Mouse (Mus musculus) myocyte (in vitro differentiated cells): ENCODE results near the gene Lrrc46.

Source experiments
- E2F4 ChIP-seq: IDR thresholded peaks from one replicate; pipeline ENCODE4 v1.6.1; 2011; ENCODE audit warnings: mild to moderate bottlenecking, control low read depth, moderate library complexity; ENCODE audit not compliant: insufficient read depth
- MAX ChIP-seq: IDR thresholded peaks from one replicate; pipeline ENCODE4 v1.6.1; 2011; ENCODE audit warnings: low read depth, mild to moderate bottlenecking, control low read depth
- MYOD1 ChIP-seq, 3 experiments: IDR thresholded peaks; one replicate each; pipeline ENCODE4 v1.6.1; 2011; ENCODE audit warnings: control low read depth in 2 of 3, low read depth in 2 of 3, mild to moderate bottlenecking in 2 of 3, moderate library complexity in 1 of 3; ENCODE audit not compliant: insufficient read length in 2 of 3, control insufficient read depth in 1 of 3
- MYOG ChIP-seq, 3 experiments: IDR thresholded peaks; one replicate each; pipeline ENCODE4 v1.6.1; 2011; ENCODE audit warnings: control low read depth in 2 of 3, low read depth in 2 of 3, mild to moderate bottlenecking in 2 of 3; ENCODE audit not compliant: insufficient read length in 2 of 3, control insufficient read depth in 1 of 3, insufficient read depth in 1 of 3
- POLR2A ChIP-seq: IDR thresholded peaks from one replicate; pipeline ENCODE4 v1.6.1; 2011; ENCODE audit warnings: low read depth, mild to moderate bottlenecking, control low read depth, moderate library complexity; ENCODE audit not compliant: insufficient read length
- POLR2AphosphoS2 ChIP-seq: IDR thresholded peaks from one replicate; pipeline ENCODE4 v1.6.1; 2011; ENCODE audit warnings: low read depth, control low read depth; ENCODE audit not compliant: insufficient read length
- REST ChIP-seq: IDR thresholded peaks from one replicate; pipeline ENCODE4 v1.6.1; 2011; ENCODE audit warnings: mild to moderate bottlenecking, control low read depth, moderate library complexity; ENCODE audit not compliant: insufficient read depth, insufficient read length
- TCF3 ChIP-seq: IDR thresholded peaks from one replicate; pipeline ENCODE4 v1.6.1; 2011; ENCODE audit warnings: low read depth, control low read depth; ENCODE audit not compliant: insufficient read length
- USF1 ChIP-seq: IDR thresholded peaks from one replicate; pipeline ENCODE4 v1.6.1; 2011; ENCODE audit warnings: low read depth, mild to moderate bottlenecking, control low read depth, moderate library complexity

GRCm38 (mm10) chr11:97078751-97079150 is 37.5 kb upstream of the Lrrc46 start:
- TF ChIP-seq E2F4 (no peak), MYOG (IDR thresholded peaks at IDR 0.05; ENCODE audit: control insufficient read depth in 1 of 3, insufficient read depth in 1 of 3, insufficient read length in 2 of 3, low read depth in 2 of 3) (no peak), POLR2AphosphoS2 (no peak), USF1 (no peak), POLR2A (no peak), MYOD1 (IDR thresholded peaks at IDR 0.05; ENCODE audit: control insufficient read depth in 1 of 3, insufficient read length in 2 of 3, low read depth in 2 of 3) (no peak), TCF3 (no peak), REST (peak; percentile 97), MAX (no peak)
